Mouse (Mus musculus) kidney, embryonic 16.5 days (tissue): ENCODE results near the gene Gfra1. TPM values are rescaled to one million over a fixed set of nuclear protein-coding genes. Genes with fewer than 3 reads are reported as not detected.

ENCODE experiments used
- ATAC-seq: fragments of 200-750 bp; cut with Nextera tagmentation; 2 replicates; pipeline ENCODE4 v1.8.0; 2017; ENCODE audit warnings: moderate TSS enrichment; ENCODE audit not compliant: low FRiP score, low TSS enrichment
- H3K27ac ChIP-seq: fragments of 300-500 bp; sonication (generic); 2 replicates; pipeline ENCODE4 v1.5.1; 2014; ENCODE audit warnings: low read length
- H3K27me3 ChIP-seq: fragments of 300-500 bp; sonication (generic); 2 replicates; pipeline ENCODE4 v1.6.1; 2014; ENCODE audit warnings: low read length, control low read depth, mixed read lengths; ENCODE audit not compliant: insufficient read depth
- H3K36me3 ChIP-seq: fragments of 300-500 bp; sonication (generic); 2 replicates; pipeline ENCODE4 v1.6.1; 2014; ENCODE audit warnings: low read length, control low read depth, mixed read lengths; ENCODE audit not compliant: insufficient read depth
- H3K4me1 ChIP-seq: fragments of 300-500 bp; sonication (generic); 2 replicates; pipeline ENCODE4 v1.6.1; 2014; ENCODE audit warnings: low read length, control low read depth, mixed read lengths; ENCODE audit not compliant: insufficient read depth
- H3K4me2 ChIP-seq: fragments of 300-500 bp; sonication (generic); replicated peaks from 2 replicates; pipeline ENCODE4 v1.6.1; 2014; ENCODE audit warnings: low read depth, low read length
- H3K4me3 ChIP-seq: fragments of 300-500 bp; sonication (generic); 2 replicates; pipeline ENCODE4 v1.5.1; 2014; ENCODE audit warnings: mild to moderate bottlenecking, low read length
- H3K9ac ChIP-seq: fragments of 300-500 bp; sonication (generic); replicated peaks from 2 replicates; pipeline ENCODE4 v1.6.1; 2014; ENCODE audit warnings: low read length
- H3K9me3 ChIP-seq: fragments of 300-500 bp; sonication (generic); 2 replicates; pipeline ENCODE4 v1.6.1; 2016; ENCODE audit warnings: low read length, control low read depth
- WGBS: fragments of 180-500 bp; shearing (Covaris S2); extraction: QIAGEN DNeasy Blood & Tissue Kit; methylation state at CpG from one replicate; pipeline ENCODE4 v1.1.7; 2014; 5-methylcytosine and 5-hydroxymethylcytosine counted together
- polyA plus RNA-seq: library from polyadenylated mRNA; unstranded; fragments of >200 nt; fragmentation: Nextera tagmentation; extraction: Ambion mirVana; gene quantifications from 2 replicates; pipeline ENCODE4 v1.2.1, GENCODE M21; 2015

The Gfra1 gene
- polyA plus RNA-seq, 1 experiment from 2014 or later: 66.9 TPM

GRCm38 (mm10) chr19:58349890-58350408, 105.8 kb downstream of the Gfra1 start:
- Histone ChIP-seq H3K4me3 (no peak overlapping the region), H3K36me3 (no peaks in the 10 kb centered on the region), H3K27ac (no peak overlapping the region), H3K4me1 (peaks cover 30% of the 10 kb centered on the region), H3K9ac (no peak overlapping the region), H3K9me3 (no peaks in the 10 kb centered on the region), H3K27me3 (no peaks in the 10 kb centered on the region), H3K4me2 (no peak overlapping the region)
- 54% methylated on average over 5 of the region's 5 CpGs for WGBS
- no peak for ATAC-seq

GRCm38 (mm10) chr19:58345137-58345536, 110.6 kb downstream of the Gfra1 start:
- WGBS: 35% methylated on average over 7 of the region's 7 CpGs
- no peaks in the 10 kb centered on the region for H3K36me3 ChIP-seq
- H3K4me3 ChIP-seq: no peak overlapping the region
- peaks cover 13% of the 10 kb centered on the region; the same call in 1 of the 2 replicates for H3K4me1 ChIP-seq
- H3K9ac ChIP-seq: no peak overlapping the region
- H3K9me3 ChIP-seq: no peaks in the 10 kb centered on the region
- no peak for ATAC-seq
- no peaks in the 10 kb centered on the region for H3K27me3 ChIP-seq
- no peak overlapping the region for H3K4me2 ChIP-seq
- H3K27ac ChIP-seq: no peak overlapping the region

GRCm38 (mm10) chr19:58341351-58341750, 114.4 kb downstream of the Gfra1 start:
- Histone ChIP-seq H3K36me3 (no peaks in the 10 kb centered on the region), H3K4me2 (no peak overlapping the region), H3K27me3 (no peaks in the 10 kb centered on the region), H3K9ac (no peak overlapping the region), H3K4me3 (no peak overlapping the region), H3K27ac (no peak overlapping the region), H3K4me1 (peaks cover 14% of the 10 kb centered on the region), H3K9me3 (no peaks in the 10 kb centered on the region)
- 88% methylated on average over 4 of the region's 4 CpGs for WGBS
- no peak for ATAC-seq

GRCm38 (mm10) chr19:58340221-58340620, 115.5 kb downstream of the Gfra1 start:
- no peak overlapping the region for H3K9ac ChIP-seq
- no peaks in the 10 kb centered on the region for H3K27me3 ChIP-seq
- no peak overlapping the region for H3K4me2 ChIP-seq
- H3K36me3 ChIP-seq: no peaks in the 10 kb centered on the region
- H3K4me3 ChIP-seq: no peak overlapping the region
- no peaks in the 10 kb centered on the region for H3K9me3 ChIP-seq
- H3K4me1 ChIP-seq: peaks cover 21% of the 10 kb centered on the region
- 77% methylated on average over 8 of the region's 8 CpGs for WGBS
- no peak for ATAC-seq
- no peak overlapping the region for H3K27ac ChIP-seq

GRCm38 (mm10) chr19:58336802-58337201, 118.9 kb downstream of the Gfra1 start:
- peak; percentile 55 for ATAC-seq
- Histone ChIP-seq H3K27me3 (no peaks in the 10 kb centered on the region; the same call in 1 of the 2 replicates), H3K4me1 (peaks cover 28% of the 10 kb centered on the region), H3K9me3 (no peaks in the 10 kb centered on the region), H3K36me3 (no peaks in the 10 kb centered on the region), H3K4me2 (no peak overlapping the region), H3K4me3 (no peak overlapping the region), H3K27ac (peak overlapping the region; percentile 54), H3K9ac (no peak overlapping the region)
- 18% methylated on average over 6 of the region's 6 CpGs for WGBS

- H3K27me3 ChIP-seq: no peaks in the 10 kb centered on the region; the same call in 1 of the 2 replicates
- no peaks in the 10 kb centered on the region for H3K36me3 ChIP-seq
- peak overlapping the region; percentile 54 for H3K27ac ChIP-seq
- no peak overlapping the region for H3K9ac ChIP-seq
- WGBS: 20% methylated on average over 12 of the region's 12 CpGs
- peaks cover 28% of the 10 kb centered on the region for H3K4me1 ChIP-seq
- no peaks in the 10 kb centered on the region for H3K9me3 ChIP-seq
- no peak overlapping the region for H3K4me2 ChIP-seq
- ATAC-seq: peak; percentile 13; the same call in 1 of the 2 replicates
- no peak overlapping the region for H3K4me3 ChIP-seq
These were observed 119.9 kb downstream of the Gfra1 start for GRCm38 (mm10) chr19:58335585-58336530.

GRCm38 (mm10) chr19:58329305-58329704, 126.4 kb downstream of the Gfra1 start:
- Histone ChIP-seq H3K4me2 (no peak overlapping the region), H3K4me1 (0 out of 2 replicates have a peak, but pooled peaks cover 11% of the 10 kb centered on the region), H3K27me3 (no peaks in the 10 kb centered on the region), H3K27ac (no peak overlapping the region), H3K36me3 (no peaks in the 10 kb centered on the region), H3K9ac (no peak overlapping the region), H3K4me3 (no peak overlapping the region), H3K9me3 (no peaks in the 10 kb centered on the region)
- no peak for ATAC-seq
- 66% methylated on average over 5 of the region's 5 CpGs for WGBS

GRCm38 (mm10) chr19:58328014-58328413, 127.7 kb downstream of the Gfra1 start:
- no peak overlapping the region for H3K4me2 ChIP-seq
- no peak overlapping the region for H3K4me3 ChIP-seq
- H3K9ac ChIP-seq: no peak overlapping the region
- no peaks in the 10 kb centered on the region for H3K9me3 ChIP-seq
- no peaks in the 10 kb centered on the region for H3K27me3 ChIP-seq
- ATAC-seq: no peak
- WGBS: 45% methylated on average over 5 of the region's 5 CpGs
- H3K36me3 ChIP-seq: no peaks in the 10 kb centered on the region
- H3K27ac ChIP-seq: no peak overlapping the region
- 0 out of 2 replicates have a peak, but pooled peaks cover 11% of the 10 kb centered on the region for H3K4me1 ChIP-seq

GRCm38 (mm10) chr19:58316474-58316873, 139.2 kb downstream of the Gfra1 start:
- Histone ChIP-seq H3K9me3 (peaks cover 12% of the 10 kb centered on the region; the same call in 1 of the 2 replicates), H3K4me3 (no peak overlapping the region), H3K4me2 (no peak overlapping the region), H3K36me3 (peaks cover 7% of the 10 kb centered on the region; the same call in 1 of the 2 replicates), H3K9ac (no peak overlapping the region), H3K27ac (no peak overlapping the region), H3K4me1 (no peaks in the 10 kb centered on the region), H3K27me3 (no peaks in the 10 kb centered on the region)
- 79% methylated on average over 5 of the region's 5 CpGs for WGBS
- no peak for ATAC-seq

GRCm38 (mm10) chr19:58315681-58316080, 140.0 kb downstream of the Gfra1 start:
- Histone ChIP-seq H3K4me1 (0 out of 2 replicates have a peak, but pooled peaks cover 1% of the 10 kb centered on the region), H3K4me2 (no peak overlapping the region), H3K9me3 (peaks cover 12% of the 10 kb centered on the region; the same call in 1 of the 2 replicates), H3K36me3 (peaks cover 7% of the 10 kb centered on the region; the same call in 1 of the 2 replicates), H3K9ac (no peak overlapping the region), H3K4me3 (no peak overlapping the region), H3K27ac (no peak overlapping the region), H3K27me3 (no peaks in the 10 kb centered on the region)
- 92% methylated on average over 5 of the region's 5 CpGs for WGBS
- no peak for ATAC-seq
